Mouse (Mus musculus) C2C12 (cell line): ENCODE results near the gene Tnfrsf19. TPM values are rescaled to one million over a fixed set of nuclear protein-coding genes. Genes with fewer than 3 reads are reported as not detected.
A peak's percentile ranks its signal among the peaks of the same experiment; 100 is the strongest.

Source experiments
- H3K27me3 ChIP-seq: one replicate; pipeline ENCODE4 v1.6.1; 2011; ENCODE audit not compliant: control insufficient read depth, insufficient read depth, insufficient read length
- H3K36me3 ChIP-seq: one replicate; pipeline ENCODE4 v1.6.1; 2011; ENCODE audit not compliant: control insufficient read depth, insufficient read depth
- H3K4me3 ChIP-seq: one replicate; pipeline ENCODE4 v1.5.1; 2011; ENCODE audit warnings: mild to moderate bottlenecking, control low read depth; ENCODE audit not compliant: poor library complexity, insufficient read depth, severe bottlenecking
- H3K79me2 ChIP-seq: one replicate; pipeline ENCODE4 v1.6.1; 2011; ENCODE audit not compliant: control insufficient read depth, insufficient read depth
- H3K79me3 ChIP-seq: one replicate; pipeline ENCODE4 v1.6.1; 2011; ENCODE audit warnings: low read depth, control low read depth
- H3ac ChIP-seq: one replicate; pipeline ENCODE3; 2011; ENCODE audit warnings: low read depth; ENCODE audit not compliant: control insufficient read depth, insufficient read length
- CEBPB ChIP-seq: IDR thresholded peaks from one replicate; pipeline ENCODE4 v1.6.1; 2011; ENCODE audit warnings: low read depth, mild to moderate bottlenecking, control low read depth, moderate library complexity
- CTCF ChIP-seq: IDR thresholded peaks from one replicate; pipeline ENCODE4 v1.5.1; 2011; ENCODE audit not compliant: control insufficient read depth, insufficient read depth, insufficient read length
- FOSL1 ChIP-seq: IDR thresholded peaks from one replicate; pipeline ENCODE4 v1.8.0; 2011; ENCODE audit warnings: mild to moderate bottlenecking, low read length; ENCODE audit not compliant: poor library complexity, insufficient read depth, severe bottlenecking
- MAX ChIP-seq: IDR thresholded peaks from one replicate; pipeline ENCODE4 v1.6.1; 2011; ENCODE audit warnings: mild to moderate bottlenecking, control low read depth
- MYOD1 ChIP-seq: IDR thresholded peaks from one replicate; pipeline ENCODE4 v1.6.1; 2011; ENCODE audit warnings: low read depth; ENCODE audit not compliant: control insufficient read depth, insufficient read length
- MYOG ChIP-seq: IDR thresholded peaks from one replicate; pipeline ENCODE4 v1.6.1; 2011; ENCODE audit not compliant: control insufficient read depth, insufficient read length; ENCODE audit errors: extremely low read depth
- USF1 ChIP-seq: IDR thresholded peaks from one replicate; pipeline ENCODE4 v1.6.1; 2011; ENCODE audit warnings: low read depth, mild to moderate bottlenecking, control low read depth, moderate library complexity
- long read RNA-seq, 2 experiments: library from polyadenylated mRNA; unstranded; transcript quantifications; one replicate each; pipeline ENCODE4 v2.0.0; 2019 to 2020
- polyA plus RNA-seq: library from polyadenylated mRNA; unstranded; fragments of >200 nt; fragmentation: generic; extraction: Trizol; gene quantifications from one replicate; pipeline ENCODE4 v1.2.1, GENCODE M21; 2012; ENCODE audit warnings: missing spikeins

The Tnfrsf19 gene
- polyA plus RNA-seq, result not detected
- long read RNA-seq, experiment 1, result 0 reads
- long read RNA-seq, experiment 2, result 0 reads

- Histone ChIP-seq H3K27me3 (peaks cover 17% of the 10 kb centered on the region), H3K4me3 (no peak within 1 kb of the TSS), H3K79me2 (no peaks in the 10 kb centered on the region), H3K36me3 (no peaks in the 10 kb centered on the region), H3ac (no peak within 1 kb of the TSS), H3K79me3 (no peaks in the 10 kb centered on the region)
- TF ChIP-seq CEBPB (no peak), MAX (no peak), CTCF (no peak), USF1 (no peak), FOSL1 (no peak), MYOD1 (no peak), MYOG (no peak)
These were observed at the start of gene Tnfrsf19 for GRCm38 (mm10) chr14:61046091-61046681. Gene Tnfrsf19, minus strand, starts transcription at chr14:61046490.

DNA sequence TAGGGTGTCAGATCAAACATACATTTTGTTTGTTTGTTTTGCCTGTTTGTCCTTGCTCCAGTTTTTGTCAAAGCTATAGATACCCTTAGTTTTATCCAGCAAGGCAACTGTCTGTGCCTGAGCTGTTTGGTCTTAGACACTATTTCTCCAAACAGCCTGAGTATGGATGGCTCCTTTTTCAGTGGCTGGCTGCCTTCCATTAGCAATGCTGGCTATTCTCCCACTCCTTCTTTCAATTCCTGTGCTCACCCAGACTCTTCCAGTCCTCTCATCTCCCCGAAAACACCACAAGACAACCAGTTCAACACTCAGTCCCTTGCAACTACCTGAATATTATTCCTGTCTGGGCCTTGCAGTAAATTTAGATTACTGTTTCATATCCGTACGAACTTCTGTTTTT lies 45.8 kb upstream of the Tnfrsf19 start:
- Histone ChIP-seq H3K36me3 (no peaks in the 10 kb centered on the region), H3K4me3 (no peak overlapping the region), H3K79me2 (no peaks in the 10 kb centered on the region), H3K79me3 (no peaks in the 10 kb centered on the region), H3ac (no peak overlapping the region), H3K27me3 (peaks cover 23% of the 10 kb centered on the region)
- TF ChIP-seq FOSL1 (no peak), MYOD1 (no peak), USF1 (no peak), CEBPB (no peak), MYOG (no peak), MAX (no peak), CTCF (no peak)

- Histone ChIP-seq H3ac (no peak overlapping the region), H3K36me3 (no peaks in the 10 kb centered on the region), H3K79me2 (no peaks in the 10 kb centered on the region), H3K4me3 (no peak overlapping the region), H3K27me3 (peaks cover 21% of the 10 kb centered on the region), H3K79me3 (no peaks in the 10 kb centered on the region)
- TF ChIP-seq MAX (no peak), FOSL1 (no peak), MYOD1 (no peak), CTCF (no peak), CEBPB (no peak), USF1 (no peak), MYOG (no peak)
These were observed 44.7 kb upstream of the Tnfrsf19 start for GRCm38 (mm10) chr14:61090955-61091354.

DNA sequence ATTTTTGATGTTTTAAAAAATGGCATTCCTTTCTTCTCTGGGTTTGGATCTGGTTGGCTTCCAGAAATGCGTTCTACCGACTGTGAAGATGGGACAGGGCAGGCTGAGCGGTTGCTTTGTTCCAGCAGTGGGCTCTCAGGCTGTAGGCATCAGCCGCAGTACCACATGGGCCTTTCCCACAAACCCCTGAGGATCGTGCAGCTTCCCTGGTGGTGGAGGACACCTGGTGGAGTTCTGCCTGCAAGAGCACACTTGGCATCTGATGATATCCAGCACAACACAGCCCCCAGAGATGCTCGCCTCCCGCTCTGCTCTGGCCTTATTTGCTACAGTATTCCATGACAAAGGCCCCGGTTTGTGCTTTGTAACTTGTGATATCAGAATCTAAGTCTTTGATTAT lies 41.9 kb upstream of the Tnfrsf19 start:
- H3K27me3 ChIP-seq, result peaks cover 22% of the 10 kb centered on the region

GRCm38 (mm10) chr14:61085325-61085724 lies 39.0 kb upstream of the Tnfrsf19 start:
- TF ChIP-seq MYOG (no peak), MYOD1 (no peak), FOSL1 (no peak), CTCF (peak; percentile 16)
- H3K36me3 ChIP-seq, result no peaks in the 10 kb centered on the region
- H3ac ChIP-seq, result no peak overlapping the region
- H3K79me2 ChIP-seq, result no peaks in the 10 kb centered on the region
- peaks cover 19% of the 10 kb centered on the region for H3K27me3 ChIP-seq
- H3K79me3 ChIP-seq, result no peaks in the 10 kb centered on the region
- H3K4me3 ChIP-seq, result no peak overlapping the region

More for the DNA sequence above, 41.9 kb upstream of the Tnfrsf19 start:
- TF ChIP-seq CTCF, result no peak
- TF ChIP-seq USF1, result no peak
- TF ChIP-seq MYOG, result no peak
- TF ChIP-seq CEBPB, result no peak
- no peak for TF ChIP-seq FOSL1
- no peak for TF ChIP-seq MAX
- TF ChIP-seq MYOD1, result no peak
- H3K79me2 ChIP-seq, result no peaks in the 10 kb centered on the region
- no peak overlapping the region for H3K4me3 ChIP-seq
- H3ac ChIP-seq, result no peak overlapping the region
- no peaks in the 10 kb centered on the region for H3K79me3 ChIP-seq
- no peaks in the 10 kb centered on the region for H3K36me3 ChIP-seq

GRCm38 (mm10) chr14:61069555-61069954 lies 23.3 kb upstream of the Tnfrsf19 start:
- no peak overlapping the region for H3ac ChIP-seq
- H3K79me3 ChIP-seq, result no peaks in the 10 kb centered on the region
- H3K27me3 ChIP-seq, result peaks cover 52% of the 10 kb centered on the region
- TF ChIP-seq CEBPB, result no peak
- no peak for TF ChIP-seq MYOD1
- no peak for TF ChIP-seq USF1
- no peak for TF ChIP-seq CTCF
- TF ChIP-seq FOSL1, result no peak
- TF ChIP-seq MYOG, result no peak
- no peak for TF ChIP-seq MAX
- no peak overlapping the region for H3K4me3 ChIP-seq
- no peaks in the 10 kb centered on the region for H3K79me2 ChIP-seq
- H3K36me3 ChIP-seq, result no peaks in the 10 kb centered on the region
